Mouse (Mus musculus) liver, embryonic 14.5 days (tissue): Measurements from ENCODE around the gene 1700034J05Rik. TPM values are rescaled to one million over a fixed set of nuclear protein-coding genes. Genes with fewer than 3 reads are reported as not detected.

Experiments used
- ATAC-seq: fragments of 200-750 bp; cut with Nextera tagmentation; 2 replicates; pipeline ENCODE4 v1.8.0; 2017; ENCODE audit warnings: moderate number of reproducible peaks, mild to moderate bottlenecking, moderate library complexity; ENCODE audit not compliant: insufficient read depth
- DNase-seq, 3 experiments: peaks; one replicate each; pipeline ENCODE4 v3.0.0-alpha.2; 2012 to 2013; ENCODE audit warnings: low read depth in 3 of 3, low spot score in 3 of 3
- H3K27ac ChIP-seq: fragments of 300-500 bp; sonication (generic); 2 replicates; pipeline ENCODE4 v1.5.1; 2014; ENCODE audit warnings: moderate library complexity, mild to moderate bottlenecking, control low read depth, inconsistent platforms
- H3K27me3 ChIP-seq: fragments of 300-500 bp; sonication (generic); 2 replicates; pipeline ENCODE4 v1.6.1; 2014; ENCODE audit warnings: mild to moderate bottlenecking, low read length, moderate library complexity; ENCODE audit not compliant: control insufficient read depth, insufficient read depth
- H3K36me3 ChIP-seq: fragments of 300-500 bp; sonication (generic); replicated peaks from 2 replicates; pipeline ENCODE4 v1.6.1; 2014; ENCODE audit warnings: low read depth; ENCODE audit not compliant: control insufficient read depth, insufficient read depth
- H3K4me1 ChIP-seq, 2 experiments: fragments of 200-500 bp in 1 of 2; fragments of 300-500 bp in 1 of 2; sonication (generic) in 1 of 2; replicated peaks; 2 replicates each; pipeline ENCODE4 v1.6.1; 2012 to 2014; ENCODE audit warnings: antibody characterized with exemption in 1 of 2, inconsistent platforms in 1 of 2, low read length in 1 of 2; ENCODE audit not compliant: control insufficient read depth in 2 of 2, insufficient read depth in 2 of 2
- H3K4me2 ChIP-seq: fragments of 300-500 bp; sonication (generic); 2 replicates; pipeline ENCODE4 v1.6.1; 2014; ENCODE audit warnings: low read depth, mild to moderate bottlenecking, control low read depth, moderate library complexity
- H3K4me3 ChIP-seq, 2 experiments: fragments of 200-500 bp in 1 of 2; fragments of 300-500 bp in 1 of 2; sonication (generic) in 1 of 2; 2 replicates each; pipeline ENCODE4 v1.5.1; 2012 to 2014; ENCODE audit warnings: low read depth in 2 of 2, low read length in 2 of 2, mild to moderate bottlenecking in 2 of 2, control low read depth in 1 of 2, inconsistent platforms in 1 of 2, moderate library complexity in 1 of 2; ENCODE audit not compliant: insufficient read depth in 1 of 2
- H3K9ac ChIP-seq: fragments of 300-500 bp; sonication (generic); replicated peaks from 2 replicates; pipeline ENCODE4 v1.6.1; 2014; ENCODE audit warnings: mild to moderate bottlenecking, control low read depth, moderate library complexity
- H3K9me3 ChIP-seq: fragments of 300-500 bp; sonication (generic); 2 replicates; pipeline ENCODE4 v1.6.1; 2016; ENCODE audit warnings: low read length, mixed read lengths; ENCODE audit not compliant: control insufficient read depth
- CTCF ChIP-seq: IDR thresholded peaks from 2 replicates; pipeline ENCODE4 v1.5.1; 2016; ENCODE audit warnings: antibody characterized with exemption, low read depth, control low read depth
- EP300 ChIP-seq: IDR thresholded peaks from 2 replicates; pipeline ENCODE4 v1.6.1; 2016; ENCODE audit warnings: antibody characterized with exemption, low read depth
- WGBS: fragments of 180-500 bp; shearing (Covaris S2); extraction: QIAGEN DNeasy Blood & Tissue Kit; methylation state at CpG from one replicate; pipeline ENCODE4 v1.1.7; 2014; ENCODE audit not compliant: insufficient replicate concordance; 5-methylcytosine and 5-hydroxymethylcytosine counted together
- polyA plus RNA-seq, 2 experiments: library from polyadenylated mRNA; depleted of rRNA in 1 of 2; stranded (reverse) in 1 of 2; unstranded in 1 of 2; fragments of >200 nt; fragmentation: Nextera tagmentation in 1 of 2; extraction: Ambion mirVana in 1 of 2; gene quantifications; 2 replicates each; pipeline versions ENCODE4 v1.2.1 to v1.2.3; 2012 to 2014

1700034J05Rik gene
- polyA plus RNA-seq, 2 experiments, result not detected

DNA sequence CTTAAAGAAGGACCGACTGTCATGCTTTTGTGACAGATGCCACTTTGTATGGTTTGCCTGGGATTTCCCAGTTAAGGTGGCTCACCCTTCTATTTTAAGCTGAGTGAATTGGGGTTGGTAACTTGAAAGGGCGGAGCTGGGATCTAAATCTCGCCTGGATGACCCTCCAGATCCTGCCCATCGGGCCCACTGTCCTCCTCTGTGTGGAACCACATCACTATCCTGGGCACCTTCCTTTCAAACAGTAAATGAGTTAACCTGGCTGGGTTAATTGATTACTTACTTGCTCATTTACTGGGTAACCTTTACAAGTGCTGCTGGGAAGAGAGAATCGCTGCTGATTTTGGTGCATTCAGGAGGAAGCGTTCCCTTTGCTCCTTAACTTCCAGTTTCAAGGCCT, 35.9 kb downstream of the 1700034J05Rik start:
- H3K27ac ChIP-seq, result no peak overlapping the region
- no peak overlapping the region for H3K4me3 ChIP-seq
- 67% methylated on average over 6 of the region's 6 CpGs for WGBS
- no peaks in the 10 kb centered on the region for H3K9me3 ChIP-seq
- H3K4me1 ChIP-seq, result peaks cover 0 to 2% of the 10 kb centered on the region in 2 experiments; a peak in 2 of 4 replicates
- ATAC-seq (no peak), DNase-seq (no peak)
- no peaks in the 10 kb centered on the region for H3K27me3 ChIP-seq
- no peaks in the 10 kb centered on the region for H3K36me3 ChIP-seq
- H3K9ac ChIP-seq, result no peak overlapping the region
- no peak overlapping the region for H3K4me2 ChIP-seq
- TF ChIP-seq CTCF, result no peak
- no peak for TF ChIP-seq EP300

DNA sequence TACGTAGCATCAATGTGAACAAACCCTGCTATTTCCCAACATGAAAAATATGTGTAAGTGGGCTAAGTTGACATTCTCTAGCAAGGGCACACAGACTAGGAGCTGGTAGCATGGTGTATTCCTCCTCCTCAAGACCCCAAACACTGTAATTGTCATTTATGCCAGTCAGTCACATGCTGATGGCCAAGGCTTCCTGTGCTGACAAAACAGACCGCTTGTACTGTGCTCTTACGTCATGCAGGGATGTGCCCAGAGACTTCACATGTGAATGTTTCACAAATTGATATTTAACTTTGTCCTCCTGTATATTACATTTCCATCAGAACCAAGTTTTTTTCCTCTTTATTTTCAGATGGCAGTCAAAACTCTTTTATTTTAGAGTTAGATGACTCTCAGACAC, 36.8 kb downstream of the 1700034J05Rik start:
- TF ChIP-seq EP300, result no peak
- TF ChIP-seq CTCF, result no peak
- peaks cover 0 to 9% of the 10 kb centered on the region in 2 experiments; a peak in 2 of 4 replicates for H3K4me1 ChIP-seq
- WGBS, result 70% methylated on average over 3 of the region's 3 CpGs
- no peak overlapping the region for H3K27ac ChIP-seq
- no peak overlapping the region for H3K4me3 ChIP-seq
- no peak for ATAC-seq
- no peaks in the 10 kb centered on the region for H3K27me3 ChIP-seq
- H3K36me3 ChIP-seq, result no peaks in the 10 kb centered on the region
- no peak for DNase-seq
- no peak overlapping the region for H3K4me2 ChIP-seq
- no peaks in the 10 kb centered on the region for H3K9me3 ChIP-seq
- no peak overlapping the region for H3K9ac ChIP-seq

DNA sequence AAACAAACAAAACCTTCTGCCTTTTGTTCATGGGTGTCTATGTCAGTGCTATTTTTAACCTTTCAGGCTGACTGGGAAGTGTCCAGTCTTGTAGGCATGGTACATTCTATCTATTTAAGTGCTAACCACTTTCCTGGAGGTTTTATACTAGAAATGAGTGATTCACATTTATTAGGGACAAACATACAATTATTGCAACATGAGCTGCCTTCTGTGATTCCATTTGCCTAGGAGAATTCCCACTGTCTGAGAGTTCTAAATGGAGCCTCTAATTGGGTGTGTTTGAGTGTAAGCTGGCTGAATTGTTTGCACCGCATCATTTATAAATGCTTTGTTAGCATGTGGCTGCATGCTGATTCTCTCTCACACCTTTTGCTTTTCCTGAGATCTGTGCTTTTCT, 38.4 kb downstream of the 1700034J05Rik start:
- no peak overlapping the region for H3K4me3 ChIP-seq
- H3K4me1 ChIP-seq, result peaks cover 0 to 9% of the 10 kb centered on the region in 2 experiments; a peak in 2 of 4 replicates
- H3K9ac ChIP-seq, result no peak overlapping the region
- H3K27me3 ChIP-seq, result no peaks in the 10 kb centered on the region
- DNase-seq (no peak), ATAC-seq (no peak)
- TF ChIP-seq EP300 (no peak), CTCF (no peak)
- H3K4me2 ChIP-seq, result no peak overlapping the region
- H3K9me3 ChIP-seq, result no peaks in the 10 kb centered on the region
- no peak overlapping the region for H3K27ac ChIP-seq
- no peaks in the 10 kb centered on the region for H3K36me3 ChIP-seq
- 91% methylated on average over 1 of the region's 1 CpGs for WGBS

DNA sequence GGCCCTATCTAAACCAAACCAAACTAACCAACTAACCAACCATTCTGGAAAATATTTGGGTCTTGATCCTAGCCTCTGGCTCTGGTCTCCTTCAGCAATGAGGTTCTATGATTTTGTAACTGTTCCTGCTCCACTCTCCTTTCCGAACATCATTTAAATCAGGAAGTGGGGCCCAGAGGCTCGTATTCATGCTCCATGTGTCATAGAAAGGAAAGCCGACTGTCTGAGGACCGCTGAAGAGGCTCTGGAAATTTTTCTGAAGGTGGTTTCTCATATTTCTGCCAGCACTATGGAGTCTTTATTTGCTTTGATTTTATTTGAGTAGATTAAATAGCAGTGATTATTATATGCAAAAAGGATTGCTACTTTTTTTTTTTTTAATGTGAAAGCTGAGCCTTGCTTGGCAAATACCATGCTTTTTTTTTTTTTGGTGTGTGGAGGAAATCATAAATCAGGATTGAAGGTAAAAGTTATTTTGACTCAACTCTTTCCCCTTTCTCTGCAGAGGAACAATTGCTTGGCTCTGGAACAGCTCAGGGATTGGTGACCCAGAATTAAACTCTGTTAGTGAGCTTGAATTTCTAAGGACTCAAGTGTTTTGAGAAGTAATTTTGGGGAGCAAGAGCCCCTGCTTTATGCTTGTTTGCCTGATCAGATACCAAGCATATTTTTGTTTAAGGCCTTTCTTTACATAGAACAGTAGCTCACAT, 40.6 kb downstream of the 1700034J05Rik start:
- WGBS, result 27% methylated on average over 4 of the region's 4 CpGs
- Histone ChIP-seq H3K4me2 (no peak overlapping the region), H3K27ac (no peak overlapping the region), H3K36me3 (no peaks in the 10 kb centered on the region), H3K9me3 (no peaks in the 10 kb centered on the region), H3K27me3 (no peaks in the 10 kb centered on the region), H3K4me1 (peaks cover 0 to 18% of the 10 kb centered on the region in 2 experiments; a peak in 3 of 4 replicates), H3K9ac (no peak overlapping the region), H3K4me3 (no peak overlapping the region)
- ATAC-seq (no peak), DNase-seq (no peak)
- TF ChIP-seq CTCF (no peak), EP300 (no peak)

DNA sequence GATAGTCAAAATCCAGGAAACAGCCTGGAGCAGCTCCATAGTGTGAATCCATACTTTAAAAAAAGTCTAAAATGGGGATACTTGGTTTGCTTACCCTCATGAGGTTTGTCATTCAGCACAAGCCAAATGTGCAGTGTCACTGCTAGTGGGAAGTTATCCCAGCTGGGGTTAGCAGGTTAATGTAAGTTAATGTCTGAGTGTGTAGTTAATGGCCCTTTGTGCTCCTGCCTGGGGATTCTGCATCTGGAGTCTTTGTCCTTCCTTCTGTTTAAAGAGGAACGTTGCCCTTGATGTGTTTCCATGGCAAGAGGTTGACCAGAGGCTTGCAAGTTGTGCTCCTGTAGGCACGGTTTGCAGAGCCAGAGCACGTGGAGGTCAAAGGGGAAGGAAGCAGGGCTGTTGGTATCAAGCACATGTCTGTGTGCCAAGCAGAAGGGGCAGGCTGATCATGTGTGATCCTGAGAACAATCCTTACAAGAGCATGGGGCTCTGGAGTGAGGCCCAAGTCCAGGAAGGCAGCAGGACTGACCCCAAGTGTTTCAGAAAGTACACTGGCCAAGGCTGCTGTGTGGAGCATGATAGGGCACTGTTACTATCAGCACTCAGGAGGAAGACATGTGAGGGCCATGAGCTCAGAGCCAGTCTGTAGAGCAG, 41.3 kb downstream of the 1700034J05Rik start:
- Histone ChIP-seq H3K4me3 (no peak overlapping the region), H3K27ac (no peak overlapping the region), H3K27me3 (no peaks in the 10 kb centered on the region), H3K4me1 (peaks cover 0 to 22% of the 10 kb centered on the region in 2 experiments; a peak in 3 of 4 replicates), H3K9ac (no peak overlapping the region), H3K9me3 (no peaks in the 10 kb centered on the region), H3K36me3 (no peaks in the 10 kb centered on the region), H3K4me2 (no peak overlapping the region)
- no peak for DNase-seq
- ATAC-seq, result peak; percentile 47
- 11% methylated on average over 3 of the region's 3 CpGs for WGBS
- no peak for TF ChIP-seq CTCF
- no peak for TF ChIP-seq EP300
